Mouse (Mus musculus): ENCODE data around the gene Loxl1. TPM values are rescaled to one million over a fixed set of nuclear protein-coding genes. Genes with fewer than 3 reads are reported as not detected.

The Loxl1 gene
- total RNA-seq (2023): not detected

DNA sequence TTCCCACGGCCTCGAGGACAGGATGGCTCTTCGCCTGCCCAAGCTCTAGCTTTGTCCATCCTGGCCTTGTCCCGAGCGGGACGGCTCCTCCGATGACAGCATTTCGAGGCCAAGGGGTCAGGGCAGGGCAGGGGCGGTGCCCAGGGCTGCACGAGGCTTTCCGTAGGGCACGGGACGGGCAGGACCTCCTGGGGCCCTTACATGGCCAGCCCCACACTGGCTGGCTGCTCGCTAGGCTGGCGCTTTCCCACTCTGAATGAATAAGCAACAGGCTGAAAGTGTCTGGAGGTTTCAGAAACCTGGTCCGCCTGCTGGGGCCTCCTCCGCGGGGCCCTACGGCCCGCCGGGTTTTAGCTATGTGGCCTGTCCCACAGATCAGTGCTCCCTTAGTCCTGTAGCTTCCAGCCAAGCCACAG is at the start of gene Loxl1:
Gene Loxl1 (minus strand): TSS at position 243 of the 416 bp plus-strand sequence.

DNA sequence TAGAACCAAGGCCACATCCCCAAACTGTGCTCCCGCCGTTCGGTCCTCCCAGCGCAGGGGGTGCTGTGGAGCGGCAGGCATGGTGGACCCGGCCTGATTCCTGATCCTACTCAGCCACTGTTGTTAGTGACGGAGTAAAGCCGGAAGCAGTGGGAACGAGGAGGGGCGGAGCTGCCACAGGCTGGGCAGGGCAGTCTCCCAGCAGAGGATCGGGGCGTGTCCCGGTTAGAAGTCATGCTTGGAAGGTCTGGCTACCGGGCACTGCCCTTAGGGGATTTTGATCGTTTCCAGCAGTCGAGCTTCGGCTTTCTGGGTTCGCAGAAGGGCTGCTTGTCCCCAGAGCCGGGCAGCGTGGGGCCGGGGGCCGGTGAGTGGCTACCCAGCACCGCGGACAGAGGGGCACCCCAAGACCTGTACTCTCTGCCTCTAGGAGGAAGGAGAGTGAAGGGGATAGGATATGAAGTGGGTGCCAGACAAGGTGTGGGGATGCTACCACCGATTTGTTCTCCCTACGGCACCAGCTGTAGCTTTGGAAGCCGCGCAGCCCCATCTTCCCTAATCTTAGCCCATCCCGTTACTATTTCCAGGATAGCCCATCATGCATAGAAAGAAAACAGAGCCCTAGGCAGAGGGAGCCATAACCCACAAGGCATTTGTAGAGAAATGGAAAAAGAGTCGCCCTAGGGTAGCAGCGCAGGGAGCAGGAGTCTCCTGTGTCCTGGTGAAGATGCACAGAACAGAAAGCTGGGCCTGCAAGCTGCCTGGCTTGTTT is 59.8 kb downstream of the Loxl1 start, which contains the start of gene Stoml1:
Gene Stoml1 (plus strand): TSS at position 132 of the 772 bp plus-strand sequence.

DNA sequence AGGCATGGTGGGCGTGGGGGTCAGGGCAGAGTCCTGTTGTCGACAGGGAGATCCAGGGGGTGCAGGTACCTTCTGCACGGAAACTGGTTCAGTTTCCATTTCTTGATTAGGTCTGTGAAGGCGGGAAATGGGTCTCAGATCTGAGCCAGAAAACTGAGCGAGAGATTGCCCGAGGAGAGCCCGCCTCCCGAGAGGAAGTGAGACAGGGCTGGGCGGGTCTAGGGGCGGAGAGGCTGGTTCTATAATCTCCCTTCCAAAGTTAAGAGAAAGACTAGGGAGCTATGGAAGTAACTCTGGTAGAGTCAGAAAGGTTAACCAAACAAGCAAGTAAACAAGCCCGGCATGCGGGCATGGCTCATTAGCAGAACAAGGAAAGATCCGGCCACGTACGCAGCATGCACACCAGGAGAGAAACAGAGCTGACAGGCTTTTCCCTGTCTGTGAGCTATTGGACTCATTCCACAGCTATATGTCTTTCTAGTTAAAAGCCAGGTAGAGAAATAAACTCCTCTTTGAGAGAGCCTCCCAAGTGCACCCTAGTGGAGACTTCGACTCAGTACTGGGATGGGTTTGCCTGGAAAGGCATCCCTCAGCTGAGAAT is 63.3 kb downstream of the Loxl1 start, which contains the start of gene Pml:
Gene Pml (minus strand): TSS at position 195 of the 601 bp plus-strand sequence.

Other genes starting within 250 kb of the Loxl1 start
- not detected for gene Stra6, start 249.4 kb downstream of the Loxl1 start, total RNA-seq (2023)
- not detected for gene Ccdc33, start 194.4 kb downstream of the Loxl1 start, total RNA-seq (2023)
- under 1 TPM in 1 of 2 experiments, not detected in 1; 0.37 TPM for gene Islr, start 108.9 kb downstream of the Loxl1 start, total RNA-seq (2023)
- gene Islr2, start 108.9 kb downstream of the Loxl1 start, total RNA-seq (2023): under 1 TPM; 0.11 to 0.22 TPM
- 10 to 100 TPM; 41.8 to 43.1 TPM for gene Pml, start 63.4 kb downstream of the Loxl1 start, total RNA-seq (2023)
- gene Stoml1, start 60.0 kb downstream of the Loxl1 start, total RNA-seq (2023): 10 to 100 TPM; 10.8 to 15.5 TPM
- not detected for gene Tbc1d21, start 57.3 kb upstream of the Loxl1 start, total RNA-seq (2023)
- gene Insyn1, start 175.4 kb upstream of the Loxl1 start, total RNA-seq (2023): not detected
- gene Cd276, start 242.3 kb upstream of the Loxl1 start, total RNA-seq (2023): 1 to 10 TPM; 1.2 to 2.0 TPM

Measured in neutrophil, adult 83 days (primary cell).